Mouse (Mus musculus) heart, embryonic 12.5 days (tissue): ENCODE results near the gene Gsc2. TPM values are rescaled to one million over a fixed set of nuclear protein-coding genes. Genes with fewer than 3 reads are reported as not detected.

Source experiments
- polyA plus RNA-seq: library from polyadenylated mRNA; unstranded; fragments of >200 nt; fragmentation: Nextera tagmentation; extraction: Ambion mirVana; gene quantifications from 2 replicates; pipeline ENCODE4 v1.2.1, GENCODE M21; 2016

The Gsc2 gene
- polyA plus RNA-seq, 1 experiment from 2014 or later: not detected

Other genes starting within 250 kb of the Gsc2 start
- gene Med15, start 182.2 kb downstream of the Gsc2 start, polyA plus RNA-seq: 36.9 and 39.9 TPM in 2 replicates
- gene Klhl22, start 155.4 kb downstream of the Gsc2 start, polyA plus RNA-seq: 42.7 and 44.4 TPM in 2 replicates
- 15.8 and 17.4 TPM in 2 replicates for gene Scarf2, start 117.8 kb downstream of the Gsc2 start, polyA plus RNA-seq
- gene B830017H08Rik, start 81.9 kb downstream of the Gsc2 start, polyA plus RNA-seq: not detected in 2 replicates
- 1.5 and 1.7 TPM in 2 replicates for gene Car15, start 76.7 kb downstream of the Gsc2 start, polyA plus RNA-seq
- gene Gm20518, start 23.4 kb downstream of the Gsc2 start, polyA plus RNA-seq: 0.19 and 0.32 TPM in 2 replicates
- gene Tssk1, start 20.8 kb downstream of the Gsc2 start, polyA plus RNA-seq: 0.04 and 0.05 TPM in 2 replicates
- 54.5 and 56.8 TPM in 2 replicates for gene Dgcr2, start 16.5 kb downstream of the Gsc2 start, polyA plus RNA-seq
- not detected in 2 replicates for gene Tssk2, start 16.4 kb downstream of the Gsc2 start, polyA plus RNA-seq
- gene Ess2, start 3.7 kb downstream of the Gsc2 start, polyA plus RNA-seq: 30.2 and 31.6 TPM in 2 replicates
- 37.6 and 37.8 TPM in 2 replicates for gene Slc25a1, start 13.2 kb upstream of the Gsc2 start, polyA plus RNA-seq
- gene Vpreb2, start 65.4 kb upstream of the Gsc2 start, polyA plus RNA-seq: not detected in 2 replicates
- 56.7 and 59.2 TPM in 2 replicates for gene Dgcr6, start 137.8 kb upstream of the Gsc2 start, polyA plus RNA-seq
- gene Prodh, start 175.1 kb upstream of the Gsc2 start, polyA plus RNA-seq: 7.8 and 8.7 TPM in 2 replicates
- gene Rtn4r, start 212.6 kb upstream of the Gsc2 start, polyA plus RNA-seq: 0.40 and 0.44 TPM in 2 replicates